In the genomic region with DNA sequence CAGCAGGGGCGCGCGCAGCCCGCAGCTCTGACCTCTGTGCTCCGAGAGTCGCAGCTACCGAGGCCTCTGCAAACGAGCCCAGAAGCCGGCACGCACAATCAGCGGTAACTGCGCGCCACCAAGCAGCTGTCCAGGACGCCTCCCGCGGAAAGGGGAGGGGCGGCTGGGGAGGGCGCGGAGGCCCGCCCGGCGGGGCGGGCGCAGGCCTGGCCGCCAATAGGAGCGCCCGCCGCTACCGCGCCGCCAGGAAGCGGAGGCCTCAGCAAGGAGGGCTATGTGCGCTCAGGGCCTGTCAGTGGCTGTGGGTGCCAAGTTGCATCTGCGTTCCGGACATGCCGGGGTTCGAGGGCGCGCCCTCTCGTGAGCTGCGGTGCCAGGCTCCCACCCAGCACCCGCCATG, we compare ENCODE assay signal across 8 mouse cellular contexts.
DNase-seq lines count a peak whose midpoint lies in the region; ATAC-seq and TF ChIP-seq lines count a peak whose summit lies in the region.
"Not testable (repeated sequence)": the region's sequence is repeated elsewhere in the genome, so short reads cannot be mapped to it uniquely, and the experiment has no call there.

No protein-coding gene starts in this region.

- WGBS in forebrain, embryonic 16.5 days: 3% methylated on average over 29 of the region's 42 CpGs
- WGBS in kidney, postnatal 0 days: under 1% methylated on average over 31 of the region's 42 CpGs
- WGBS in liver, embryonic 11.5 days: 3% methylated on average over 33 of the region's 42 CpGs
- WGBS in midbrain, embryonic 14.5 days: 3% methylated on average over 38 of the region's 42 CpGs
- 6% methylated on average over 42 of the region's 42 CpGs for WGBS in small intestine, adult 2 months

- H3K4me3 ChIP-seq in ES-Bruce4 (ENCODE audit: low read depth, low read length): peak overlapping the region; percentile 49
- H3K4me3 ChIP-seq in forebrain, embryonic 16.5 days (replicated peaks; ENCODE audit: low read length): peak overlapping the region; percentile 36
- peak overlapping the region; percentile 37 for H3K4me3 ChIP-seq in kidney, postnatal 0 days (replicated peaks; ENCODE audit: low read depth, low read length)
- peak overlapping the region; percentile 41 for H3K4me3 ChIP-seq in liver, embryonic 11.5 days (ENCODE audit: low read depth, low read length)
- H3K4me3 ChIP-seq in midbrain, embryonic 14.5 days (replicated peaks; ENCODE audit: low read depth, low read length): peak overlapping the region; percentile 33
- H3K4me3 ChIP-seq in small intestine, adult 2 months (ENCODE audit: low read depth, low read length): peak overlapping the region; percentile 18; the same call in 1 of the 2 replicates

- not testable (repeated sequence) for H3K27ac ChIP-seq in ES-Bruce4 (ENCODE audit: insufficient read depth, low read length); forebrain, embryonic 16.5 days (ENCODE audit: low read length); kidney, postnatal 0 days; liver, embryonic 11.5 days (ENCODE audit: low read depth, low read length); midbrain, embryonic 14.5 days (replicated peaks; ENCODE audit: low read depth, low read length); small intestine, adult 2 months (ENCODE audit: insufficient read depth, low read depth, low read length)

- H3K9me3 ChIP-seq in ES-Bruce4 (replicated peaks; ENCODE audit: control insufficient read depth, insufficient read depth, low read length, poor library complexity, severe bottlenecking); forebrain, embryonic 16.5 days (ENCODE audit: control insufficient read depth, low read length); kidney, postnatal 0 days (replicated peaks; ENCODE audit: low read length); liver, embryonic 11.5 days (ENCODE audit: control insufficient read depth, low read length); midbrain, embryonic 14.5 days (ENCODE audit: control insufficient read depth, low read length): not testable (repeated sequence)

- H3K36me3 ChIP-seq in ES-Bruce4 (ENCODE audit: control insufficient read depth, insufficient read depth, low read length, poor library complexity, severe bottlenecking); forebrain, embryonic 16.5 days (ENCODE audit: control insufficient read depth, insufficient read depth); kidney, postnatal 0 days (ENCODE audit: insufficient read depth, low read length); liver, embryonic 11.5 days (ENCODE audit: control insufficient read depth, insufficient read depth, low read length); midbrain, embryonic 14.5 days (ENCODE audit: control insufficient read depth, insufficient read depth, low read length); small intestine, adult 2 months (ENCODE audit: control insufficient read depth, insufficient read depth, low read length): not testable (repeated sequence)

- not testable (repeated sequence) for H3K27me3 ChIP-seq in ES-Bruce4 (ENCODE audit: control insufficient read depth, insufficient read depth, low read length, poor library complexity, severe bottlenecking); forebrain, embryonic 16.5 days (replicated peaks; ENCODE audit: control insufficient read depth, insufficient read depth, low read length); kidney, postnatal 0 days (ENCODE audit: insufficient read depth, low read length); liver, embryonic 11.5 days (replicated peaks; ENCODE audit: control insufficient read depth, insufficient read depth, low read length); midbrain, embryonic 14.5 days (ENCODE audit: control insufficient read depth, insufficient read depth, low read length); small intestine, adult 2 months (ENCODE audit: control insufficient read depth, insufficient read depth, low read length)

- DNase-seq in brain, embryonic 14.5 days (ENCODE audit: low read depth): peak; percentile 63
- DNase-seq in heart, postnatal 14 days: peak; percentile 51 to 56
- peak; percentile 31 for DNase-seq in kidney, postnatal 0 days (ENCODE audit: low spot score)
- peak; percentile 51 for DNase-seq in liver, embryonic 11.5 days (ENCODE audit: low spot score)
- DNase-seq in midbrain, embryonic 14.5 days: peak; percentile 59

- TF ChIP-seq POLR2A in ES-Bruce4 (IDR thresholded peaks at IDR 0.05; ENCODE audit: insufficient read depth, low read length); brain, embryonic 14.5 days (IDR thresholded peaks at IDR 0.05; ENCODE audit: borderline replicate concordance, extremely low read depth, insufficient read depth, insufficient read length, poor library complexity, severe bottlenecking); small intestine, adult 2 months (IDR thresholded peaks at IDR 0.05; ENCODE audit: low read depth, low read length): not testable (repeated sequence)

- TF ChIP-seq EP300 in ES-Bruce4 (IDR thresholded peaks at IDR 0.05; ENCODE audit: insufficient read depth, low read depth, low read length): not testable (repeated sequence)

- intact Hi-C loops in heart, postnatal 14 days (cut with DNase I): not testable (repeated sequence)

- peak overlapping the region; percentile 23 for H3K4me2 ChIP-seq in forebrain, embryonic 16.5 days (ENCODE audit: low read length)
- peak overlapping the region; percentile 51 for H3K4me2 ChIP-seq in kidney, postnatal 0 days (ENCODE audit: low read length)
- H3K4me2 ChIP-seq in liver, embryonic 11.5 days: peak overlapping the region; percentile 46
- H3K4me2 ChIP-seq in midbrain, embryonic 14.5 days (ENCODE audit: low read length): peak overlapping the region; percentile 30

- not testable (repeated sequence) for H3K4me1 ChIP-seq in ES-Bruce4 (ENCODE audit: control insufficient read depth, insufficient read depth, low read length); forebrain, embryonic 16.5 days (replicated peaks; ENCODE audit: control insufficient read depth, insufficient read depth, low read length); kidney, postnatal 0 days (replicated peaks; ENCODE audit: insufficient read depth, low read length); liver, embryonic 11.5 days (replicated peaks; ENCODE audit: control insufficient read depth, insufficient read depth, low read length); midbrain, embryonic 14.5 days (ENCODE audit: control insufficient read depth, insufficient read depth, low read length); small intestine, adult 2 months (ENCODE audit: control insufficient read depth, insufficient read depth, insufficient read length, low read length)

- not testable (repeated sequence) for TF ChIP-seq CTCF in ES-Bruce4 (IDR thresholded peaks at IDR 0.05; ENCODE audit: low read depth, low read length); brain, embryonic 14.5 days (IDR thresholded peaks at IDR 0.05; ENCODE audit: borderline replicate concordance, extremely low read depth, insufficient read depth, insufficient read length); kidney, postnatal 0 days (IDR thresholded peaks at IDR 0.05; ENCODE audit: low read depth); small intestine, adult 2 months (IDR thresholded peaks at IDR 0.05; ENCODE audit: extremely low read depth, insufficient read length, insufficient replicate concordance, low read depth, low read length)

- H3K9ac ChIP-seq in ES-Bruce4 (ENCODE audit: low read depth, poor library complexity, severe bottlenecking): peak overlapping the region; percentile 88
- not testable (repeated sequence) for H3K9ac ChIP-seq in forebrain, embryonic 16.5 days (replicated peaks; ENCODE audit: low read depth, low read length); liver, embryonic 11.5 days (ENCODE audit: low read depth, low read length); midbrain, embryonic 14.5 days (replicated peaks; ENCODE audit: low read length)
- H3K9ac ChIP-seq in kidney, postnatal 0 days (ENCODE audit: low read depth, low read length): peak overlapping the region; percentile 35; the same call in 1 of the 2 replicates

- ATAC-seq in forebrain, embryonic 16.5 days: peak; percentile 80
- ATAC-seq in kidney, postnatal 0 days (replicated peaks; ENCODE audit: low FRiP score, low read depth): peak; percentile 77
- ATAC-seq in liver, embryonic 11.5 days (replicated peaks; ENCODE audit: low FRiP score): peak; percentile 66
- ATAC-seq in midbrain, embryonic 14.5 days (ENCODE audit: low FRiP score, low TSS enrichment): peak; percentile 40; the same call in 1 of the 2 replicates
